ENCODE assay signal across 16 mouse cellular contexts in the genomic region with DNA sequence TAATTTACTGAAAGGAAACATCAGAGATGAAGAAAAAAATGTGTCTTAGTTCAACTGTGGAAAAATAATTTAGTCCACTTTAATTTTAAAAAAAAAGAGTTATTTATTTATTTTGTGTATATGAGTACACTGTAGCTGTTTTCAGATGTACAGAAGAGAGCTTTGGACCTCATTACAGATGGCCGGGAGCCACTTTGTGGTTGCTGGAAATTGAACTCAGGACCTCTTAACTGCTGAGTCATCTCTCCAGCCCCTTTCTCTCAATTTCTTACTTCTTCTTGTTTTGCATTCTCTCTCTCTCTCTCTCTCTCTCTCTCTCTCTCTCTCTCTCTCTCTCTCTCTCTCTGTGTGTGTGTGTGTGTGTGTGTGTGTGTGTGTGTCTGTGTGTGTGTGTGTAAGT. TPM values are rescaled to one million over a fixed set of nuclear protein-coding genes. Genes with fewer than 3 reads are reported as not detected.
DNase-seq lines count a peak whose midpoint lies in the region; TF ChIP-seq lines count a peak whose summit lies in the region.
"Not testable (repeated sequence)": the region's sequence is repeated elsewhere in the genome, so short reads cannot be mapped to it uniquely, and the experiment has no call there.
"Had no signal": no experiment of that assay in that cellular context is flagged by ENCODE, and none has a peak within 500 bp of the region (broad histone marks: within the 10 kb centered on the region; RNA-seq: fewer than 3 reads in every experiment).

No protein-coding gene starts in this region.

- H3K79me2 ChIP-seq in MEL (ENCODE audit: control insufficient read depth, insufficient read depth, low read length, poor library complexity): not testable (repeated sequence)

- H3K4me3 ChIP-seq in MEL (ENCODE audit: control insufficient read depth in 1 of 2, insufficient read depth in 1 of 2, low read depth in 2 of 2, low read length in 2 of 2): not testable (repeated sequence)

- not testable (repeated sequence) for TF ChIP-seq CTCF in MEL (IDR thresholded peaks at IDR 0.05 in 2 of 3, conservative IDR thresholded peaks at IDR 0.05 in 1 of 3; ENCODE audit: control insufficient read depth in 1 of 3, insufficient read depth in 1 of 3, low read depth in 2 of 3, low read length in 3 of 3, poor library complexity in 1 of 3, severe bottlenecking in 1 of 3)

- not testable (repeated sequence) for TF ChIP-seq RAD21 in MEL (IDR thresholded peaks at IDR 0.05; ENCODE audit: low read depth, low read length)

- not testable (repeated sequence) for H3K9me3 ChIP-seq in MEL (replicated peaks; ENCODE audit: insufficient read depth, low read length)

- peak overlapping the region; percentile 76; the same call in 1 of the 2 replicates for H3K27ac ChIP-seq in MEL (ENCODE audit: control insufficient read depth, low read depth, low read length)

- TF ChIP-seq POLR2A in MEL (IDR thresholded peaks at IDR 0.05; ENCODE audit: control insufficient read depth in 1 of 2, insufficient read depth in 1 of 2, low read depth in 1 of 2, low read length in 2 of 2, poor library complexity in 1 of 2): not testable (repeated sequence)

- peaks cover 14 to 32% of the 10 kb centered on the region in 2 experiments for H3K4me1 ChIP-seq in MEL (ENCODE audit: control insufficient read depth in 1 of 2, insufficient read depth in 2 of 2, low read length in 2 of 2)

- H3K9ac ChIP-seq in MEL (ENCODE audit: control insufficient read depth, low read depth, low read length, poor library complexity, severe bottlenecking): not testable (repeated sequence)

- not testable (repeated sequence) for TF ChIP-seq EP300 in MEL (IDR thresholded peaks at IDR 0.05; ENCODE audit: low read depth in 1 of 2, low read length in 2 of 2)

- DNase-seq in 3134 (ENCODE audit: extremely low read depth, insufficient read length, low spot score): peak; percentile 34
- peak; percentile 77 for DNase-seq in 3T3-L1 (ENCODE audit: low read depth, low spot score)
- DNase-seq in 416B (ENCODE audit: low read depth): peak; percentile 39
- DNase-seq in MEL (ENCODE audit: low read depth, low spot score): peak; percentile 48
- DNase-seq in NIH3T3 (ENCODE audit: low read depth): peak; percentile 79

- not testable (repeated sequence) for H3K27me3 ChIP-seq in MEL (ENCODE audit: control insufficient read depth in 1 of 2, insufficient read depth in 2 of 2, low read length in 2 of 2)

- H3K36me3 ChIP-seq in MEL (ENCODE audit: control insufficient read depth in 1 of 2, insufficient read depth in 2 of 2, low read length in 2 of 2): peaks cover 0 to 26% of the 10 kb centered on the region in 2 experiments; a peak in 2 of 4 replicates

TF ChIP-seq in MEL, 35 proteins besides CTCF, POLR2A, EP300 and RAD21:
- TF ChIP-seq GABPA (IDR thresholded peaks at IDR 0.05; ENCODE audit: low read depth, low read length): 0 out of 2 replicates have a peak, but pooled peaks have one; percentile 42

RNA-seq across cellular contexts. Expression of gene Gm32742, which starts 25.9 kb away (rescaled TPM):
- total RNA-seq in MEL (2012; rRNA removed): not detected in 2 replicates
- polyA plus RNA-seq in MEL (2012; ENCODE audit: insufficient read depth in 1 of 2, insufficient read length in 2 of 2, low read depth in 1 of 2, low replicate concordance in 2 of 2, missing spikeins in 1 of 2): under 1 TPM in 1 of 2 experiments, not detected in 1; 0.01 TPM
- total RNA-seq: adrenal gland, adult 18-20 months; adrenal gland, adult 2 months; adrenal gland, adult 8-10 months; adrenal gland, postnatal 10 days; adrenal gland, postnatal 14 days; adrenal gland, postnatal 25 days; adrenal gland, postnatal 36 days; adrenal gland, postnatal 4 days had no signal
- polyA plus RNA-seq: activated CD4-positive, CD25-positive, alpha-beta regulatory T cell, adult 4 months; adrenal gland, adult 2 months had no signal

RNA-seq across cellular contexts. Expression of gene 4833427G06Rik, which starts 37.5 kb away (rescaled TPM):
- total RNA-seq in MEL (2012; rRNA removed): not detected in 2 replicates
- polyA plus RNA-seq in MEL (2012; ENCODE audit: insufficient read depth in 1 of 2, insufficient read length in 2 of 2, low read depth in 1 of 2, low replicate concordance in 2 of 2, missing spikeins in 1 of 2): not detected
- total RNA-seq: adrenal gland, adult 18-20 months; adrenal gland, adult 2 months; adrenal gland, postnatal 10 days; adrenal gland, postnatal 14 days had no signal
- polyA plus RNA-seq: activated CD4-positive, CD25-positive, alpha-beta regulatory T cell, adult 4 months; adrenal gland, adult 2 months; CD4-positive, CD25-positive, alpha-beta regulatory T cell, adult 4 months; Patski had no signal
